Mouse (Mus musculus) hematopoietic stem cell, adult 5-6 weeks (primary cell): Measurements from ENCODE around the gene Klk4. TPM values are rescaled to one million over a fixed set of nuclear protein-coding genes. Genes with fewer than 3 reads are reported as not detected.

ENCODE experiments used
- ATAC-seq, 2 experiments: fragments of 125-278 bp in 1 of 2; replicated peaks in 1 of 2; 2 replicates each; pipeline ENCODE4 v1.8.0; 2016 to 2017; ENCODE audit warnings: inconsistent platforms in 2 of 2, mild to moderate bottlenecking in 2 of 2, moderate number of reproducible peaks in 2 of 2, low read depth in 1 of 2, moderate TSS enrichment in 1 of 2; ENCODE audit not compliant: low FRiP score in 2 of 2, poor library complexity in 2 of 2, severe bottlenecking in 2 of 2, insufficient read depth in 1 of 2, low TSS enrichment in 1 of 2
- total RNA-seq: library from RNA; stranded (forward); fragments of 172-1452, 232-1000 nt; gene quantifications from 2 replicates; pipeline ENCODE4 v1.2.3, GENCODE M21; 2017

The Klk4 gene
- not detected in 2 replicates for total RNA-seq

DNA sequence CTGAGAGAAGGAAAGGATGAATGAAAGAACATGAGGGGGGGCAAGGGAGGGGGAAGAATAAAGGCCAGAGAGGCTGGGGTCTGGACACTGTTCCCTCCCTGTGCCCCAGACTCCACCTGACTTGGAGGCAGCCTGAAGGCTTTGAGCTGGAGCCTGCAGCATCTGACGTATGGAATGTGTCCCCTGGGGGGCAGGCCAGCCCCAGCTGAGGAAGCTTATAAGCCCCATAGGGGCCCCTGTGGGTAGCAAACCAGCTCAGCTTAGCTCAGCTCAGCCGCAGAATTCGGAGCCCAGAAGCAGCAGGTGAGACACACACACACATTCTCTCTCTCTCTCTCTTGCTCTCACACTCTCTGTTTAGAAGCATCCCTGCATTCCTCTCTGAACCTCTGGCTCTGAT, at the start of gene Klk4:
TSS of gene Klk4 (plus strand) at position 249 of the 400 bp plus-strand sequence.
- no peak for ATAC-seq

DNA sequence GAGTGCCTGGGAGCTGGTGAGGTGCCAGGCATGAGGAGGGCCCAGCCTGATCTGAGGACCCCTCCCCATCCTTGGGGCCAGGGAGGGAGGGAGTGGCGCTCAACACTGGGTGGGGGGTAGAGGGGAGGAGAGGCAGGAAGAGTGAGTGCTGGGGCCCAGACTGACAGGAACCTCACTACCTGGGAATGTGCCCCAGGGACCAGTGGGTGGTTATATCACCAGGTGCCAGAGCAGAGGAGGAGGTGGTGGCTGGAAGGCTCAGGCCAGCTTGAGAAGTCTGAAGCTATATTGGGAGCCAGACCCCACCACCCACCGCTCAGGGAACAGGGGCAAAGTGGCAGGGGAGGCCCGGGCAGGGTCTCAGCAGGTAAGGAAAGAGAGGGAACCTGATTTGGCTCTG, 39.3 kb upstream of the Klk4 start, which contains the start of gene Klk5:
TSS of gene Klk5 (plus strand) at position 271 of the 400 bp plus-strand sequence.
- no peak for ATAC-seq

DNA sequence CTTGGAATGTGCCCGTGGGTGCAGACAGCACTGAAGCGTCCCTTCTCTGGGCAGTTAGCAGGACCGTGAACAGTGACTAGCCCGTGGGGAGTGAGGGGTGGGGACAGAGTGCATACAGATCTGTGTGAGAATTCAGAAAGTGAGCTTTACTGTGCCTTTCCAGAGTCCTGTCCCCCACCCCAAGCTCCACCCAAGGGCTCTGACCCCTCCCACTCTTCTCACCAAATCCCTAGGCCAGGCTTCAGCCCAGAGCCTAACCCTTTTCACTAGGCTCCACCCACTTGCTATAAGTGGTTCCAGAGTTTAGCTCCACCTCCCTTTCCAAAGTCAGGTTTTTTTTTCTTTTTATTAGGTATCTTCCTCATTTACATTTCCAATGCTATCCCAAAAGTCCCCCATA, 37.2 kb upstream of the Klk4 start:
- ATAC-seq, result no peak

DNA sequence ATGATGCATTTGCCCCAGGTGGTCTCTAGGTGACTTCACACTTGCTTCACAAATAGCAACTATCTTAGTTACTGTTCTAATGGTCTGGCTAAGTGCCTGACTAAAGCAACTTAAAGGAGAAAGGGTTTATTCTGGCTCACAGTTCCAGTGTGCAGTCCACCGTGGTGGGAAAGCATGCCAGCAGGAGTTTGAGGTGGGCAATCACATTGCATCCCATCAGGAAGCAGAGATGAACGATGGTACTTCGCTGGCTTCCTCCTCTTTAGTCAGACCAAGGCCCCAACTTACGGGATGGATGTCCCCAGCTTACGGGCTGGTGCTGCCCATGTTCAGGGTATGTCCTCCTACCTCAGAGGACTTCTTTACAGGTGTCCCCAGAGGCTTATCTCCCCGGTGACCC, 29.3 kb upstream of the Klk4 start:
- no peak for ATAC-seq

DNA sequence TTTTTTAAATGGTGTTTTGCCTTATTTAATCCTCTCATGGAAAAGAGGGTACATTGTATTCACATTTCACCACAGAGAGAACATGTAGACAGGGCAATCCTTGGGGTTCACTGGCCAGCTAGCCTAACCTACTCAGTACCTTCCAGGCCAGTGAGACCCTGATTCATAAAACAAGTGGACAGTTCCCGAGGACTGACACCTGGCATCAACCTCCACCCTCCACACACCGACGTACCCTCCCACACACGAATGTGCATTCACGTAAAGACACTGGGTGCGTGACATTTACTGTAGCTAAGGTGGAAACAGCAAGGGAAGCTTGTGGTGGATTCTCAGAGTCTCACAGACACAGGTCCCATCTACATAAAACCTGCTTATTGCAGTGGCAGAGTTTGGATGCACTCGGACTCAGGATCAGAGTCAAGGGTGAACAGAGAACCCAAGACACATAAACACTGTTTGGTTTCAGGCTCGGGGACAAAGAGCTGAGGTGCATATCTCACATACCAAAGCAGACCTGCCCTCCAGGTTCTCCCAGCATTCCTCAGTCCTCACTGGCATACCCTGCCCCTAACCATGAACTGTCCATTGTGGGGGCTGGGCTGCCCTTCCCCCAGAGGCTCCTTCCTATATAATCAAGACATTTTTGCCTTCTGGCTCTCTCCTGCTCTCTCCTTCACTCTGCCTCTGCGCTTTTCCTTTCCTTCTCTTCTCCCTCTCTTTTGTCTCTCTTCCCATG, 26.1 kb upstream of the Klk4 start:
- ATAC-seq, result no peak

DNA sequence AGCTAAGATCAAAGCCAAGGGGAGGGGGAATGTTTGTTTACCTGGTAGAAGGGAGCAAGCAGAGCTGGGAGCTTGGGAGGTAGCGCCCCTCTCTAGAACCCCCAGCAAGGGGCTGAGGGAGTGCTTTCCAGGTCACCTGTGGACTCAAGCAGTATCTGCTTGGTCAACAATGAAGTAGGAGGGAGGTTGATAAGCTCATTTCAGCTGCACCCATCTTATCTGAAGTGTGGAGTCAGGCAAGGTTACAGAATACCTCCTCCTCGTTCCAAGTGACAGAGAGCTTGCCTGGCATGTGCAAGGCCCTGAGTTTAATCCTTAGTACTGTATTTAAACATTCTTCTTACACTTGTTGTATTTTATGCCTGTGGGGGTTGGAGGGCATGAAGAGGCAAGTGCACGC, 25.3 kb upstream of the Klk4 start:
- ATAC-seq, result no peak

DNA sequence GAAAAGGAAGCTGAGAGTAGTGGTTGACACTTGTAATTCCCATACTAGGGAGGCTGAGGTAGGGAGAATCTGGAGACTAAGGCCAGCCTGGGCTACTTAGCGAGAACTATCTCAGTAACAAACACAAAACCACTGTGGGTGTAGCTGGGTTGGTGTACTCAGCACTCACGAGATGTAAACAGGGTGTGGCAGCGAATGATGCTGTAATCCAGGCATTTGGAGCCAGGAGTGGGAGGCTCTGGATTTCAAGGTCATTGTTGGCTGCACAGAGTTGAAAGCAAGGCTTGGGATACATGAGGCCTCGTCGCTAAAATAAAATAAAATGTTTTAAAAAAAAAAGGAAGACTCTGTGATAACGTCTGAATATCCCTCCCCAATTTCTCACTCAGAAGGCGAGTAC, 24.7 kb upstream of the Klk4 start:
- ATAC-seq, result no peak

DNA sequence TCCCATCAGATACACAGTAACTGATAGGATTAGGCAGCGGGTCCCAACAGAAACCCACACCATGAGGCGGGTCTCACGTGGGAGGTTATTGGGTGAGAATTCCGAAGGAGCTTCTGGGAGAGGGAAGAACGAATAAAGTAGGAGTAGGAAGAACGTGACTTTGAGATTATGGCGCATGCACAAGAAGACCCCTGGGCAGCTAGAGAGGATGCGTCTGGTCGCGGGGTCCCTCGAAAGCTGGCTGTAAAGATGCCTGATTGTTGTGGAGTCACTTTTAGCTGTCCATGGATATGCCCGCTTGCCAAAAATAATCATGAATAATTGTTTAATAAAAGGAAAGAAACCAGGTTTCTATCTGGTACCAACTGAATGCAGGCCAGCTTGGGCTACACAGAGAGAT, 23.5 kb upstream of the Klk4 start:
- ATAC-seq, result no peak

DNA sequence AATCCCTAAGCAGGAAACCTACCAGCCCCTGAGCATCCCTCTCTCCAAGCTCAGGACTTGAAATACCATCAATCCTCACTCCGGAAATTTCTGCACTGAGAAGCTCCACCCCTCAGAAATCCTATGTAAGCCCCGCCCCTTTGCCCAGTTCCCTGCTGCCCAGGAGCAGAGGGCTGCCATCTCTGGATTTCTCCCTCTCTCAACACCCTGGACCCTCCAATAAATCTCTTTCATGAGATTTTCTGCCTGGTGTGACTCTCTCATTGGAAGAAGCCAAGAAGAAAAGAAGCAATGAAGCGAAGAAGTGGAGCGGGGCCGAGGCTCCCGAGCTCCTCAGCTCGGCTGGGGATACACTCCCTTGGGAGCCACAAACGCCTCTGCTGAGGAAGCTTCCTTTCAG, 20.5 kb upstream of the Klk4 start:
- ATAC-seq, result no peak

DNA sequence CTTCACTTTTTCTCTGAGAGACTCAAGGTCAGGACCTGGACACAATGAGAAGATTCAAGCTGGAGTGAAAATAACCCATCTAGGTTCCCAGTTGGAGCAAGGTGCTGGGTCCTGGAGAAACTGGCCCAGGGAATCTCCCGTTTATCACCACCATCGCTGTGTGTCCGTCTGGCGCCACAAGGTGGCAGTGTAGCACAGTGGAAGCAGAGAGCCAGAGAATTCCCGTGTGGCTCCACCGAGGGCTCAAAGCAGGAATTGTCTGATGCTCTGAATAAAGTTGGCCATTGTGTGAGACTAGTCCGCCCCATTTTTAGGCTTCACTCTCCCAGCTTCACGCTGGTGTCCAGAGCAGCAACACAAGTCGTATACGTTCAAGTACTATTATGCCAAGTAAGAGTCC, 7.7 kb upstream of the Klk4 start:
- peak; percentile 65 to 66 for ATAC-seq

DNA sequence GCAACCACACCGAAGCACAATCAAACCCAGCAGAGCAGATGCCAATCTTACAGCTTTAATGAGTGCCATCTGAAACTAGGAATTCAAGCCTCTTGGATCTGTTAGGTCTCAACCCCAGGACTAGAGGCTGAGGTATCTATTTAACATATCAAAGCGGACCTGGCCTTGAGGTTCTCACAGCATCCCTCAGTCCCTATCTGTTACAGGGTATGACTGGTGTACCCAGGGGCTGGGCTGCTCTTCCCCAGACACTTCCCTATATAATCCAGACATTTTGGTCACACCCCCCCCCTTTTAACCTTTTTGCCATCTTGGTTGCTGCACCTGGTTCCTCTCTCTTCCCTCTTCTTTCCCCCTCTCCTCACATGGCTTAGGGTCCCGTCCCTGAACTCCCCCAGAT, 7.3 kb upstream of the Klk4 start:
- ATAC-seq, result no peak

DNA sequence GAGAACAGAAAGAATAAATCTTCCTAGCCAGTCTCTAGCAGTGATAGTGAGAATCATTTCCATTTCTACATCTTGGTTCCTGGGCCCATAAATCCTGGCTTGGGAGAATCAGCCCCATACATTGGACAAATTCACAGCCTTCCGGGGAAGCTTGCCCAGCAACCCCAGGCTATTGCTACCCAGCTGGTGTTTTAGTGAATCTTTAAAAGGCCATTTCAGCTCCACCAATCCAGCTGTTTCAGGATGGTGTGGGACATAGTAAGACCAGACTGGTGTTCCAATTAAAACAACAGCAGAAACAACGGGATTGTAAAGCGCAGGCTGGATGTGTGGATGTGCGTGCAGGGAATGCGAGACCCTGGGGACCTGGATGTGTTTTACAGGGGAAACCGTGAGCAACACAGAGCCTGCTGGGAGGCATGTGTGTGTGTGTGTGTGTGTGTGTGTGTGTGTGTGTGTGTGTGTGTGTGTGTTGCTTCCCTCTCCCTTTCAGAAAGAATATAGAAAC, 6.0 kb upstream of the Klk4 start:
- ATAC-seq, result no peak

DNA sequence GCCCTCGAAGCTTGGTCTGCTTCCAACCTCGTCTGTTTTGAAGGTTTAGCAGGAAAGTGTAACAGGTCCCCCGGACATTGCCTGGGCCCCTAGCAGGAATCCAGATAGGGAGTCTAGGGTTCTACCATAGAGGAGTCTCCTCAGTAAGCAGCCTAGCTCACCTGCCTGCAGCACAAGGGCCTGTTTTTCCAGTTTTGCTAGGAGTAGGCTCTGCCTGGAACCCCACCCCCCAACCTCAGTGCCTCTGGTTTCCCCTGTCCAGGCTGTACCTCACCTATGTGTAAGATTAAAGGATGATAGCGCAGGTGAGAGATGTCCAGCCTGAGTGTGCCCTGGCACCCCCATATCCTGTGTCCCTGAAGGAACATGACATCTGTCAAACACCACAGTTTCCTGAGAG, 4.5 kb upstream of the Klk4 start:
- ATAC-seq, result no peak

DNA sequence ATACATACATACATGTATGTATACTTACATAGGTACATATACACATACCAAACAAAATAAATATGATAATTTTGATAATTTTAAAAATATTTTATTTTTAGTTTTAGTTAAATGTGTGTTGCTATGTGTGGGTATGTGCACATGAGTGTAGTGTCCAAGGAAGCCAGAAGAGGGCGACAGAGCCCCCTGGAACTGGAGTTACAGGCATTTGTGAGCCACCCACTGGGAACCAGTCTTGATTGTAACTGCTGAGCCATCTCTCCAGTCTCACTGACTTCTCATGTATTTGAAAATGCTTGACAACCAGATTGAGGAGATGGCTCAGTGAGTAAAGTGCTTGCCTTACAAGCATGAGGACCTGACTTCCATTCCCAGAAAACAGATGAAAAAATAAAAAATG, 2.7 kb upstream of the Klk4 start:
- ATAC-seq, result no peak

DNA sequence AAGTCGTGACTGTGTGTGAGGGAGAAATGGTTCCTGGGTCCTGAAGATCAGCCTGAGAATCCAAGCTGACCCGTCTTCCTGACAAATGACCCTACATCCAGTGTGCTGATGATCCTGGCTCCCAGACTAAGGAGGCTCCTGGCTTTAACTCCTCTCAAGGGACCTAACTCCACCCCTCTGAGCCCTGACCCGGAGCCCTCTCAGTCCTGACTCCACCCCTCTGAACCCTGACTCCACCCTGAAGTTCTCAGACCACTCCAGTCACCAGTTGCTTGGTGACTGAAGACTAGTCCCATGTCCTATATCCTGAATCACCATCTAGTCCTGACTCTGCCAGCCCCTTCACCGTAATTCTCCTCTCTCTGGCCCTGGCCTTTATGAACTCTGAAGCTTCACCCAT, 1.4 kb downstream of the Klk4 start:
- ATAC-seq, result no peak

DNA sequence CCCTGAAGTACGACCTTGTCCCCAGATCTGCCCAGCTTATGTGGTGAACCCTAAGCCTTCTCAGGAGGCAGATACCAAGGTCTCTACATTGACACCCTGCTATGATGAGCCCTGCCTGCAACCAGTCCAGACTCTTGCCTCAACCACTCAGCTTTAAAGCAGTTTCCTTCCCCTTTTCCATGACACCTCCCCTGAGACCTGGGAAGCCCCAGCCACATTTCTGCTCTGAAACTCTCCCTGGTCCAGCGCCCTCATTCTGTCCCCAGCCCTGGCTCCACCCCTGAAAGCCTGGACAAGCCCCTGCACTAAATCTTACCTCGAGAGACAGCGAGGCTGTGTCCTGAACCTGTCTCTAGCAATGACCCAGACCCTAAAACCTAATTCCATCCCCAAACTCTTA, 1.9 kb downstream of the Klk4 start:
- ATAC-seq, result peak in 1 of 2 experiments; percentile 46; a peak in 1 of 4 replicates

DNA sequence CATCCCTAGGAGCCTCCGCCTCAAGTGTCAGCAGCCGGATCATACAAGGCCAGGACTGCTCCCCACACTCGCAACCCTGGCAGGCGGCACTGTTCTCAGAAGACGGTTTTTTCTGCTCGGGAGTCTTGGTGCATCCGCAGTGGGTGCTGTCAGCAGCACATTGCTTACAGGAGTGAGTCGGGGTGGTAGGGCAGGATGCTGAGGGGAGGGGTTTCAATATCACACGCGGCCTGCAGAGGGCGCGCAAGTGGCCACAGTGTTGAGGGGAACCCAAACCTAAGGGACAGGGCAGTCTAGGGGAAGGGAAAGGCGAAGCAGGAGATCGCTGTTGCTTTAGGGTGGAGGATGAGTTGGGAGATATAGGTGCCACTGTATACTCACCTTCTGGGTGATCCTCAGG, 2.6 kb downstream of the Klk4 start:
- ATAC-seq, result peak; percentile 66 to 86

DNA sequence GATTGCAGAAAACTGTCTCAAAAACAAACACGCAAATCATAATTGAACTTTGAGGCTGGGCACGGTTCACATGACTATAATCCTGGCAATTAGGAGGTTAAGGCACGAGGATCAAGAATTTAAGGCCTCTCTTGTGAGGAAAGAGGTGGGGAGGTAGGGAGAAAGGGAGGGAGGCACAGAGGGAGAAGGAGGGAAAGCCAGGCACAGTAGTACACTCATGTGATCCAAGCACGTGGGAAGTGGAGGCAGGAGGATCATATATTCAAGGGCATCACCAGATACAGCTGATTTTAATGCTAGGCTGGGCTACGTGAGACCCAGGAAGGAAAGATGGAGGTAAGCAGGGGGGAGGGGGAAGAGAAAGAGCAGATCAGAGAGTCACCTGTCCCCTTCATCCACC, 10.4 kb downstream of the Klk4 start:
- ATAC-seq, result no peak

DNA sequence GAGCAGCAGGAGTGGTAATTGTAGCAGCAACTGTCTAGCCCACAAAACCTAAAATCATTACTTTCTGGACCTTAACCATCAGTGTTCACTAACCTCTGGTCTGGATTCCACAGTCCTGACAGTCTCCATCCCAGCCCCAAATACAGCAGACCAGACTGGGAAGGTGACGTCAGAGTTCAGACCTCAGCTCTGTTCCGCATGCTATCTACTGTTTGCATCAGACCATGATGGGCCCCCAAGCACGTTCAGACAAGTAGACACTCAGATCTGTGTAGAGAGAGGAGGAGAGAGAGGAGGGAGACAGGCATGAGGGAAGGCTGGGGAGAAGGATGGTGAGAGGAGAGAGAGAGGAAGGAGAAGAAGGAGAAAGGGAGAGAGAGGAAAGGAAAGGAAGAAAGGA, 10.8 kb downstream of the Klk4 start:
- ATAC-seq, result no peak
